Mouse (Mus musculus): Measurements from ENCODE around the gene Pet2. TPM values are rescaled to one million over a fixed set of nuclear protein-coding genes. Genes with fewer than 3 reads are reported as not detected.

The Pet2 gene
- polyA plus RNA-seq (2017; shearing (Covaris generic)) = not detected

DNA sequence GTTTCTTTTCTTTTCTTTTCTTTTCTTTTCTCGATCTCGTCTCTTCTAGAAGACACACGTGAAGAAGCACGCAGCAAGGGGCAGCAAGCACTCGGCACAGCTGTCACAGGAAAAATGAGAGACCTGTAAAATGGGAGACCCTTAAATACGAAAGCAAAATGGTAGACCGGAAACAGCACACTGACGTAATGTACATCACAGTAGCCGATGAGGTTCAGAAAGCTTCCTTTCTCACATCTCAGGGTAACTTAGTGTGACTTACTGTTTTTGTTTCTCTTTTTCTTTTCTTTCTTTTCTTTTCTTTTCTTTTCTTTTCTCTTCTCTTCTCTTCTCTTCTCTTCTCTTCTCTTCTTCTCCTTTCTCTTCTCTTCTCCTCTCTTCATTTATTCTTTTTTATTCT, at the start of gene Pet2:
TSS of gene Pet2 (minus strand) at position 101 of the 400 bp plus-strand sequence.
- ATAC-seq = no peak
